Mouse (Mus musculus) heart, adult 8-10 months (tissue): ENCODE data around the gene A930018P22Rik. TPM values are rescaled to one million over a fixed set of nuclear protein-coding genes. Genes with fewer than 3 reads are reported as not detected.

Experiments used
- DNase-seq: peaks from one replicate; pipeline ENCODE4 v3.0.0; 2022; ENCODE audit warnings: low spot score
- total RNA-seq, 4 experiments: library from RNA; stranded (reverse); gene quantifications; 2 replicates each; pipeline ENCODE4 v1.2.4; 2022

Gene A930018P22Rik
- total RNA-seq, 4 experiments from 2014 or later: 0.56 to 1.4 (median 0.68) TPM; not detected in 1

DNA sequence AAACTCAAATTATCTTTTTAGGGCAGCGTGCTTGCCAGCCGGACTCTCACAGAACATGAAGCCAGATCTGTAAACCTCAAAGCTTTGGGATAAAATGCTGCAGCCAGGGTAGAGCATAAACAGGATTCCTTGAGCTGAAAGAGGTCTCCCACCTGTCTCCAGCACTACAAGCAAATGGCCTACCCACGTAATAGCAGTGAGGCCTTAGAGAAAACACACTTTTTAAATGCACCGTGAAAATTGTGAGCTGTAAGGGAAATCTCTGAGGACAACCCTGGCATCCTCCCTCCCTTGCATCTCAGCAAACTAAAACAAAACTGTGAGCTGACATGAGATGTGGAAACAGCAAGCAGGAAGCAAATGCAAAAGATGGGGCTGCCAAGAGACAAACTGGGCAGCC is 35.3 kb downstream of the A930018P22Rik start:
- no peak for DNase-seq

GRCm38 (mm10) chr2:104163418-104163817 is 40.8 kb downstream of the A930018P22Rik start:
- DNase-seq: no peak

DNA sequence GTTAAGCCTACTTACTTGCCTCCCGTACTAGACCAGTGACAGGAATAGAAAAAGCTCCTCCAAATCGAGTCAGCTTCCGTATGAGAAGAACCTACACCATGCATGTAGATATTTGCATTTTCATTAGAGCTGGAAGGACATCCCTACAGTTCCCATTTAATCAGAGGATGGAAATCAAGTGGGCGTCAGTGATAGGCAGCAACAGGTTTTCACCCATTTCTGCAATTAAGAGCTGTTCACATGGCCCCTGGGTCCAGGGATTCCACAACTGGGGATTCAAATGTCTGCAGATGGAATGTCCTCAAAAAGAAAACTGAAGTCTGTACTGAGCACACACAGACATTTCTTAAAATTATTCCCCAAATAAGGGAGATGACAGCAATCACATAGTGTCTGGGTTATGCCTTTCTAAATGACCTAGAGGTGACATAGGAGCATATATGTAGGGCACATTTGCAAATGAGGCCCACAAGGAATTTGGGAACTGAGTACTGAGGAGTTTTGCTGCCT is 41.5 kb downstream of the A930018P22Rik start:
- DNase-seq: no peak

DNA sequence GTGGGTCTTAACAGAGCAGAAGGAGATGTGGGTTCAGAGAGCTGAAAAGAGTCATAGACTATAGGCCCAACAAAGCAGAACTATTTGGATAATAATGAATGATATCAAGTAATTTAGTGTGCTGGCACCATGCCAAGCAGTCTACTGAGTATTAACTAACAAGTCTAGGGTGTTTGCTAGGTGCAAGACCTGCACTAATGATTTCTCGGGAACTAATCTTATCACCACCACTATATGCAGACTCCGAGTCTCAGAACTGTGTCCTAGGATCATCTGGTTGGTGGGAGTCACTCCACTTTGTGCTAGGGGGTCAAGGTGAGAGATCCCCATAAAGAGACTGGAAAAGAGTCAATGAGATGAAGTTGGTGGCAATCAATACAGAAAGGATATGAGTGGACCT is 43.1 kb downstream of the A930018P22Rik start:
- no peak for DNase-seq

DNA sequence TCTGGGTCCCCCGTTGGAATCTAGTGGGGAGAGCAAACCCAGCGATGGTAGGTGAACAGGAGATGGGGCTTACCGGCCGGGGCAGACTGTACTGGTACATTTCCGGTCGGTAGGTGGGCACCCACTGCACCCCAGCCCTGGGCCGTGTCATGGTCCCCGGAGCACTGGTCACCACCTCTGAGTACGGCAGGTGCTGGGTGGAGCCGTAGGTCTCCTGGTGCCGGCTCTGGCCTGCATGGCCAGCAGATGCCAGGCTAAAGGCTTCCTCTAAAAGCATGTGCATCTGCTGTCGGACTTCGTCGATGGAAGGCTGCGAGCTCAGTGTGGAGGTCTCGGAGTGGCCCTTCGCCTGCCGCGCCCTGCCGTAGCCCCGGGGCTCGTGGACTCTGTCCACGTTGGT is 45.2 kb downstream of the A930018P22Rik start:
- no peak for DNase-seq

DNA sequence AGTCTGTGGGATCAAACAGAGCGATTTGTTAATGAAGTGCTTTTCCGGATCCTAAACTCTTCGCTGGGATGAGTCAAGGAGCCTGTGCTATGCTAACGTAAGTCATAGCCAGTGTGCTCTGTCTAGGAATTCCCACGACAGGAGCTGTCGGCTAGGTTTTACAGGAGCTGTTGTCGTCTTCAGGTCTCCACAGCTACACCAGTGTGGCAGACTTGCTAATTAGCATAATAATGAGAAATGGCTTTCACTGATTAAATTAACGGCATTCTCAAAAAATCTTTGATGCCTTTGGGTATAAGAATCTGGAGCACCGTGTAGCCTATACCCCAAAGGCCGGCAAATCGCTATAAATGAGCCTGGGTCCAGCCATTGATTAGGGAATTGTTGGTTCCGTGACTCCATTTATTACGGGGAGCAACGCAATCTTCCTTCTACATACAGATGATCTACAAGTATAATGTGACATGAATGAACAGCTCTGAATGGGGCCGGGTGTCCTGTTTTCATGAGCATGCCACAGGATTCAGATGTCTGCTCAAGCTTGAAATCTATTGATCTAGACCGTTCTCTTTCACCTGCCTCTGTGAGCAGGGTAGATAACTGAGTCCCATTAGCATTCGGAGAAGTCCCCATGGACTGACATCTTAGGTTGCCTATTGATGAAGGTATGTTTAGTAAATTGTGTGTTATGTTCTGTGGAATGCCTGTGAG is 45.8 kb downstream of the A930018P22Rik start:
- DNase-seq: no peak

GRCm38 (mm10) chr2:104172695-104173348 is 50.3 kb downstream of the A930018P22Rik start:
- no peak for DNase-seq

GRCm38 (mm10) chr2:104173431-104173830 is 50.9 kb downstream of the A930018P22Rik start:
- no peak for DNase-seq

Other genes with a start within 250 kb of the A930018P22Rik start
- 10 to 100 TPM; 25.6 to 27.7 (median 26.0) TPM for gene Lmo2, start 164.8 kb upstream of the A930018P22Rik start, total RNA-seq
- gene Fbxo3, start 95.0 kb upstream of the A930018P22Rik start, total RNA-seq: 10 to 100 TPM; 51.5 to 57.2 (median 52.1) TPM
- not detected for gene 4931422A03Rik, start 94.4 kb upstream of the A930018P22Rik start, total RNA-seq
- gene Gm10912, start 56.9 kb upstream of the A930018P22Rik start, total RNA-seq: under 1 TPM in 2 of 4 experiments, not detected in 2; 0.20 to 0.41 TPM
- gene Gm10799, start 54.2 kb upstream of the A930018P22Rik start, total RNA-seq: not detected
- gene Cd59b, start 52.9 kb upstream of the A930018P22Rik start, total RNA-seq: 1 to 10 TPM; 2.3 to 4.7 (median 3.4) TPM
- gene Cd59a, start 27.0 kb upstream of the A930018P22Rik start, total RNA-seq: 10 to 100 TPM; 55.7 to 60.2 (median 57.9) TPM